Mouse (Mus musculus): ENCODE data around the gene Gusb. TPM values are rescaled to one million over a fixed set of nuclear protein-coding genes. Genes with fewer than 3 reads are reported as not detected.

The Gusb gene
- polyA plus RNA-seq, 1 experiment from 2014 or later = 31.9 TPM

GRCm38 (mm10) chr5:129997700-129998099 is 5.1 kb downstream of the Gusb start:
- no peak overlapping the region for H3K27ac ChIP-seq (replicated peaks)
- no peaks in the 10 kb centered on the region for H3K9me3 ChIP-seq
- no peak overlapping the region for H3K4me2 ChIP-seq
- H3K9ac ChIP-seq = no peak overlapping the region
- H3K36me3 ChIP-seq = no peaks in the 10 kb centered on the region
- H3K4me1 ChIP-seq (replicated peaks) = peaks cover 13% of the 10 kb centered on the region
- no peak overlapping the region for H3K4me3 ChIP-seq
- no peaks in the 10 kb centered on the region for H3K27me3 ChIP-seq
- no peak for ATAC-seq (ENCODE audit: low FRiP score, low read depth)
- WGBS = 69% methylated on average over 19 of the region's 19 CpGs

GRCm38 (mm10) chr5:129994989-129995388 is 7.9 kb downstream of the Gusb start:
- Histone ChIP-seq H3K9ac (no peak overlapping the region), H3K9me3 (no peaks in the 10 kb centered on the region)
- 94% methylated on average over 7 of the region's 7 CpGs for WGBS

GRCm38 (mm10) chr5:129993374-129993773 is 9.5 kb downstream of the Gusb start:
- H3K36me3 ChIP-seq = no peaks in the 10 kb centered on the region
- no peak overlapping the region for H3K9ac ChIP-seq
- H3K9me3 ChIP-seq = no peaks in the 10 kb centered on the region
- WGBS = 92% methylated on average over 14 of the region's 14 CpGs
- H3K27me3 ChIP-seq = no peaks in the 10 kb centered on the region
- no peaks in the 10 kb centered on the region for H3K4me1 ChIP-seq (replicated peaks)
- no peak overlapping the region for H3K27ac ChIP-seq (replicated peaks)
- H3K4me3 ChIP-seq = no peak overlapping the region
- no peak for ATAC-seq (ENCODE audit: low FRiP score, low read depth)
- H3K4me2 ChIP-seq = no peak overlapping the region

More at GRCm38 (mm10) chr5:129994989-129995388, 7.9 kb downstream of the Gusb start:
- H3K36me3 ChIP-seq = no peaks in the 10 kb centered on the region
- no peak overlapping the region for H3K27ac ChIP-seq (replicated peaks)
- ATAC-seq (ENCODE audit: low FRiP score, low read depth) = no peak
- no peak overlapping the region for H3K4me3 ChIP-seq
- H3K4me2 ChIP-seq = no peak overlapping the region
- no peaks in the 10 kb centered on the region for H3K27me3 ChIP-seq
- no peaks in the 10 kb centered on the region for H3K4me1 ChIP-seq (replicated peaks)

- Histone ChIP-seq H3K9me3 (no peaks in the 10 kb centered on the region), H3K9ac (no peak overlapping the region), H3K27ac (replicated peaks) (no peak overlapping the region), H3K4me3 (no peak overlapping the region), H3K4me2 (no peak overlapping the region), H3K36me3 (peaks cover 3% of the 10 kb centered on the region; the same call in 1 of the 2 replicates), H3K27me3 (no peaks in the 10 kb centered on the region), H3K4me1 (replicated peaks) (no peaks in the 10 kb centered on the region)
- 94% methylated on average over 5 of the region's 5 CpGs for WGBS
- no peak for ATAC-seq (ENCODE audit: low FRiP score, low read depth)
Measured at GRCm38 (mm10) chr5:129991898-129992297, 11.0 kb downstream of the Gusb start.

GRCm38 (mm10) chr5:129989376-129989775 is 13.5 kb downstream of the Gusb start:
- peaks cover 3% of the 10 kb centered on the region; the same call in 1 of the 2 replicates for H3K36me3 ChIP-seq
- ATAC-seq (ENCODE audit: low FRiP score, low read depth) = no peak
- WGBS = 81% methylated on average over 13 of the region's 13 CpGs
- no peak overlapping the region for H3K27ac ChIP-seq (replicated peaks)
- H3K9ac ChIP-seq = no peak overlapping the region
- no peaks in the 10 kb centered on the region for H3K9me3 ChIP-seq
- H3K27me3 ChIP-seq = no peaks in the 10 kb centered on the region
- no peaks in the 10 kb centered on the region for H3K4me1 ChIP-seq (replicated peaks)
- no peak overlapping the region for H3K4me2 ChIP-seq
- H3K4me3 ChIP-seq = no peak overlapping the region

GRCm38 (mm10) chr5:129980216-129980615 is 22.6 kb downstream of the Gusb start:
- no peak overlapping the region for H3K4me2 ChIP-seq
- H3K27ac ChIP-seq (replicated peaks) = no peak overlapping the region
- 0 out of 2 replicates have a peak, but pooled peaks cover 4% of the 10 kb centered on the region for H3K36me3 ChIP-seq
- no peaks in the 10 kb centered on the region for H3K4me1 ChIP-seq (replicated peaks)
- no peaks in the 10 kb centered on the region for H3K27me3 ChIP-seq
- WGBS = 80% methylated on average over 3 of the region's 3 CpGs
- ATAC-seq (ENCODE audit: low FRiP score, low read depth) = no peak
- no peaks in the 10 kb centered on the region for H3K9me3 ChIP-seq
- no peak overlapping the region for H3K9ac ChIP-seq
- no peak overlapping the region for H3K4me3 ChIP-seq

GRCm38 (mm10) chr5:129978608-129979007 is 24.2 kb downstream of the Gusb start:
- ATAC-seq (ENCODE audit: low FRiP score, low read depth) = no peak
- H3K4me3 ChIP-seq = no peak overlapping the region
- H3K4me1 ChIP-seq (replicated peaks) = no peaks in the 10 kb centered on the region
- H3K9me3 ChIP-seq = no peaks in the 10 kb centered on the region
- WGBS = 92% methylated on average over 5 of the region's 5 CpGs
- H3K27ac ChIP-seq (replicated peaks) = no peak overlapping the region
- H3K4me2 ChIP-seq = no peak overlapping the region
- H3K9ac ChIP-seq = no peak overlapping the region
- H3K36me3 ChIP-seq = no peaks in the 10 kb centered on the region
- H3K27me3 ChIP-seq = no peaks in the 10 kb centered on the region

GRCm38 (mm10) chr5:129977768-129978167 is 25.1 kb downstream of the Gusb start:
- Histone ChIP-seq H3K4me3 (no peak overlapping the region), H3K27ac (replicated peaks) (no peak overlapping the region), H3K9me3 (no peaks in the 10 kb centered on the region), H3K4me2 (no peak overlapping the region), H3K36me3 (no peaks in the 10 kb centered on the region), H3K27me3 (no peaks in the 10 kb centered on the region), H3K9ac (no peak overlapping the region), H3K4me1 (replicated peaks) (no peaks in the 10 kb centered on the region)
- WGBS = 81% methylated on average over 4 of the region's 4 CpGs
- no peak for ATAC-seq (ENCODE audit: low FRiP score, low read depth)

GRCm38 (mm10) chr5:129974866-129975311 is 28.0 kb downstream of the Gusb start:
- no peak overlapping the region for H3K9ac ChIP-seq
- no peaks in the 10 kb centered on the region for H3K9me3 ChIP-seq
- 0 out of 2 replicates have a peak, but pooled peaks cover 3% of the 10 kb centered on the region for H3K36me3 ChIP-seq
- H3K4me3 ChIP-seq = no peak overlapping the region
- no peak for ATAC-seq (ENCODE audit: low FRiP score, low read depth)
- no peaks in the 10 kb centered on the region for H3K27me3 ChIP-seq
- 88% methylated on average over 4 of the region's 4 CpGs for WGBS
- no peak overlapping the region for H3K4me2 ChIP-seq
- no peak overlapping the region for H3K27ac ChIP-seq (replicated peaks)
- no peaks in the 10 kb centered on the region for H3K4me1 ChIP-seq (replicated peaks)

- WGBS = 97% methylated on average over 4 of the region's 4 CpGs
- Histone ChIP-seq H3K27me3 (no peaks in the 10 kb centered on the region), H3K4me2 (no peak overlapping the region)
Measured at GRCm38 (mm10) chr5:129974354-129974753, 28.5 kb downstream of the Gusb start.

GRCm38 (mm10) chr5:129971491-129971890 is 31.4 kb downstream of the Gusb start:
- H3K4me1 ChIP-seq (replicated peaks) = no peaks in the 10 kb centered on the region
- H3K27me3 ChIP-seq = no peaks in the 10 kb centered on the region
- H3K4me2 ChIP-seq = no peak overlapping the region
- no peak overlapping the region for H3K27ac ChIP-seq (replicated peaks)
- 93% methylated on average over 4 of the region's 4 CpGs for WGBS
- no peaks in the 10 kb centered on the region for H3K9me3 ChIP-seq
- ATAC-seq (ENCODE audit: low FRiP score, low read depth) = no peak
- H3K4me3 ChIP-seq = no peak overlapping the region
- H3K9ac ChIP-seq = no peak overlapping the region
- H3K36me3 ChIP-seq = 0 out of 2 replicates have a peak, but pooled peaks cover 3% of the 10 kb centered on the region

More at GRCm38 (mm10) chr5:129974354-129974753, 28.5 kb downstream of the Gusb start:
- H3K9ac ChIP-seq = no peak overlapping the region
- no peak overlapping the region for H3K4me3 ChIP-seq
- 0 out of 2 replicates have a peak, but pooled peaks cover 3% of the 10 kb centered on the region for H3K36me3 ChIP-seq
- no peak overlapping the region for H3K27ac ChIP-seq (replicated peaks)
- no peak for ATAC-seq (ENCODE audit: low FRiP score, low read depth)
- no peaks in the 10 kb centered on the region for H3K9me3 ChIP-seq
- no peaks in the 10 kb centered on the region for H3K4me1 ChIP-seq (replicated peaks)

- Histone ChIP-seq H3K9me3 (no peaks in the 10 kb centered on the region), H3K4me2 (no peak overlapping the region), H3K36me3 (0 out of 2 replicates have a peak, but pooled peaks cover 3% of the 10 kb centered on the region), H3K4me3 (no peak overlapping the region), H3K9ac (no peak overlapping the region), H3K27ac (replicated peaks) (no peak overlapping the region), H3K4me1 (replicated peaks) (no peaks in the 10 kb centered on the region), H3K27me3 (no peaks in the 10 kb centered on the region)
- WGBS = 82% methylated on average over 7 of the region's 7 CpGs
- ATAC-seq (ENCODE audit: low FRiP score, low read depth) = no peak
Measured at GRCm38 (mm10) chr5:129968417-129968816, 34.4 kb downstream of the Gusb start.

GRCm38 (mm10) chr5:129966448-129966847 is 36.4 kb downstream of the Gusb start:
- H3K36me3 ChIP-seq = no peaks in the 10 kb centered on the region
- 93% methylated on average over 3 of the region's 3 CpGs for WGBS
- H3K9ac ChIP-seq = no peak overlapping the region
- no peak overlapping the region for H3K4me3 ChIP-seq
- no peaks in the 10 kb centered on the region for H3K27me3 ChIP-seq
- no peak overlapping the region for H3K4me2 ChIP-seq
- no peak overlapping the region for H3K27ac ChIP-seq (replicated peaks)
- no peak for ATAC-seq (ENCODE audit: low FRiP score, low read depth)
- H3K4me1 ChIP-seq (replicated peaks) = no peaks in the 10 kb centered on the region
- no peaks in the 10 kb centered on the region for H3K9me3 ChIP-seq
